Mouse (Mus musculus) retina, adult 2 months (tissue): Measurements from ENCODE around the gene Ciapin1.

Source experiments
- DNase-seq: peaks from one replicate; pipeline ENCODE4 v3.0.0-alpha.2; 2012; ENCODE audit warnings: low read depth, low spot score

Gene Ciapin1

GRCm38 (mm10) chr8:94837662-94838574, at the start of gene Ciapin1, which contains the start of gene Coq9:
Gene Ciapin1, minus strand, starts transcription at chr8:94838358.
Gene Coq9, plus strand, starts transcription at chr8:94838321.
- DNase-seq = peak; percentile 87

- no peak for DNase-seq
These were observed 42.6 kb upstream of the Ciapin1 start for GRCm38 (mm10) chr8:94880742-94881141.

GRCm38 (mm10) chr8:94876820-94877219, 38.7 kb upstream of the Ciapin1 start:
- no peak for DNase-seq

GRCm38 (mm10) chr8:94876197-94876730, 38.1 kb upstream of the Ciapin1 start, which contains the start of gene Dok4:
Gene Dok4, minus strand, starts transcription at chr8:94876330.
- peak; percentile 80 for DNase-seq

GRCm38 (mm10) chr8:94875871-94876150, 37.7 kb upstream of the Ciapin1 start:
- DNase-seq = no peak

GRCm38 (mm10) chr8:94875096-94875870, 37.1 kb upstream of the Ciapin1 start:
- DNase-seq = no peak

- peak; percentile 55 for DNase-seq
These were observed 36.2 kb upstream of the Ciapin1 start for GRCm38 (mm10) chr8:94874358-94874757.

GRCm38 (mm10) chr8:94872576-94872975, 34.4 kb upstream of the Ciapin1 start:
- DNase-seq = no peak

- DNase-seq = no peak
These were observed 34.0 kb upstream of the Ciapin1 start for GRCm38 (mm10) chr8:94872156-94872555.

- no peak for DNase-seq
These were observed 33.1 kb upstream of the Ciapin1 start for GRCm38 (mm10) chr8:94871108-94871894.

- no peak for DNase-seq
These were observed 32.4 kb upstream of the Ciapin1 start for GRCm38 (mm10) chr8:94870474-94871107.

- DNase-seq = no peak
These were observed 31.8 kb upstream of the Ciapin1 start for GRCm38 (mm10) chr8:94870003-94870402.

- no peak for DNase-seq
These were observed 31.0 kb upstream of the Ciapin1 start for GRCm38 (mm10) chr8:94869146-94869545.

GRCm38 (mm10) chr8:94866921-94867320, 28.8 kb upstream of the Ciapin1 start:
- no peak for DNase-seq

- no peak for DNase-seq
These were observed 27.1 kb upstream of the Ciapin1 start for GRCm38 (mm10) chr8:94865292-94865691.

GRCm38 (mm10) chr8:94863897-94864673, 25.9 kb upstream of the Ciapin1 start:
- DNase-seq = no peak

GRCm38 (mm10) chr8:94862487-94863220, 24.5 kb upstream of the Ciapin1 start:
- no peak for DNase-seq

GRCm38 (mm10) chr8:94861352-94861910, 23.3 kb upstream of the Ciapin1 start:
- no peak for DNase-seq
